ENCODE assay signal across 8 mouse cellular contexts in the genomic region with DNA sequence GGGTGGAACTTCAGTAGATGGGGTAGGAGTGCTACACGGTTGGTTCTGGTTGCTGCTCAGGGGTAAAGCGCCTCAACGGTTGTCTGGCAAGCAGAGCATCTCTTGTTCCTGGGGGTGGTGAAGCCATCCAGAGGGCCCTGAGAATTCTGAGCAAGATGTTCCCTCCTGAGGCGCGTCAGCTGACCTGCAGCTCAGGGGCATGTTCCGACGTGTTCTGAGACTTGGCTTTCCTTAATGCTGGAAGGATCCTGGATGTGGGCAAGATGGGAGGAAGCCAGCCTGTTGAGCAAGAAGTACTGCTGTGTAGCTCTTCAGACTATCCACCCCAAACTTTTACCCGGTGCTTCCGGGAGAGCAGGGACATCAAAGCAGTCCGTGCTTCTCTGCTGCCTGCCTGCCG. TPM values are rescaled to one million over a fixed set of nuclear protein-coding genes. Genes with fewer than 3 reads are reported as not detected.
A peak's percentile ranks its signal among the peaks of the same experiment; 100 is the strongest.
DNase-seq lines count a peak whose midpoint lies in the region; ATAC-seq and TF ChIP-seq lines count a peak whose summit lies in the region.
"Had no signal": no experiment of that assay in that cellular context is flagged by ENCODE, and none has a peak within 500 bp of the region (broad histone marks: within the 10 kb centered on the region; RNA-seq: fewer than 3 reads in every experiment).

No protein-coding gene starts in this region.

- H3K27ac ChIP-seq in hindbrain, embryonic 13.5 days: 0 out of 2 replicates have a peak overlapping the region, but pooled peaks have one; percentile 8
- H3K27ac ChIP-seq in hindbrain, embryonic 11.5 days (ENCODE audit: low read depth, low read length): no peak overlapping the region
- H3K27ac ChIP-seq in ES-Bruce4 (ENCODE audit: insufficient read depth, low read length): peak overlapping the region; percentile 64
- no peak overlapping the region for H3K27ac ChIP-seq in limb, embryonic 14.5 days (replicated peaks; ENCODE audit: low read depth, low read length)
- H3K27ac ChIP-seq: left cerebral cortex, adult 2 months had no signal

- H3K36me3 ChIP-seq in hindbrain, embryonic 13.5 days: peaks cover 35% of the 10 kb centered on the region
- no peaks in the 10 kb centered on the region for H3K36me3 ChIP-seq in hindbrain, embryonic 11.5 days (ENCODE audit: control insufficient read depth, insufficient read depth, low read length)
- H3K36me3 ChIP-seq in ES-Bruce4 (ENCODE audit: control insufficient read depth, insufficient read depth, low read length, poor library complexity, severe bottlenecking): peaks cover 10% of the 10 kb centered on the region
- H3K36me3 ChIP-seq in limb, embryonic 14.5 days (ENCODE audit: control insufficient read depth, insufficient read depth, low read length): peaks cover 50% of the 10 kb centered on the region

- H3K9ac ChIP-seq in hindbrain, embryonic 13.5 days: peak overlapping the region; percentile 39; the same call in 1 of the 2 replicates
- H3K9ac ChIP-seq in hindbrain, embryonic 11.5 days (ENCODE audit: low read depth, low read length): no peak overlapping the region
- H3K9ac ChIP-seq in ES-Bruce4 (ENCODE audit: low read depth, poor library complexity, severe bottlenecking): peak overlapping the region; percentile 77
- peak overlapping the region; percentile 36; the same call in 1 of the 2 replicates for H3K9ac ChIP-seq in limb, embryonic 14.5 days (ENCODE audit: low read depth, low read length, severe bottlenecking)

- WGBS in hindbrain, embryonic 13.5 days: 65% methylated on average over 11 of the region's 11 CpGs
- 66% methylated on average over 11 of the region's 11 CpGs for WGBS in hindbrain, embryonic 11.5 days
- 42% methylated on average over 11 of the region's 11 CpGs for WGBS in limb, embryonic 14.5 days

- H3K9me3 ChIP-seq in hindbrain, embryonic 13.5 days: no peaks in the 10 kb centered on the region
- no peaks in the 10 kb centered on the region for H3K9me3 ChIP-seq in hindbrain, embryonic 11.5 days (ENCODE audit: control insufficient read depth, low read length)
- no peaks in the 10 kb centered on the region for H3K9me3 ChIP-seq in ES-Bruce4 (replicated peaks; ENCODE audit: control insufficient read depth, insufficient read depth, low read length, poor library complexity, severe bottlenecking)
- H3K9me3 ChIP-seq in limb, embryonic 14.5 days (ENCODE audit: control insufficient read depth, low read length): no peaks in the 10 kb centered on the region

- no peak for DNase-seq in hindbrain, embryonic 11.5 days (ENCODE audit: low spot score)
- peak; percentile 18 for DNase-seq in adrenal gland, postnatal 25 days
- no peak for DNase-seq in limb, embryonic 14.5 days (ENCODE audit: low spot score)
- DNase-seq in layer of hippocampus, postnatal 25 days (ENCODE audit: extremely low spot score in 1 of 2, low spot score in 1 of 2): no peak

- peak overlapping the region; percentile 7; the same call in 1 of the 2 replicates for H3K4me3 ChIP-seq in hindbrain, embryonic 13.5 days
- no peak overlapping the region for H3K4me3 ChIP-seq in hindbrain, embryonic 11.5 days (ENCODE audit: low read depth, low read length)
- H3K4me3 ChIP-seq in ES-Bruce4 (ENCODE audit: low read depth, low read length): peak overlapping the region; percentile 60
- H3K4me3 ChIP-seq in limb, embryonic 14.5 days (replicated peaks; ENCODE audit: low read length): no peak overlapping the region
- H3K4me3 ChIP-seq: left cerebral cortex, adult 2 months had no signal

- H3K27me3 ChIP-seq in hindbrain, embryonic 13.5 days: no peaks in the 10 kb centered on the region
- no peaks in the 10 kb centered on the region for H3K27me3 ChIP-seq in hindbrain, embryonic 11.5 days (ENCODE audit: control insufficient read depth, insufficient read depth, low read length)
- no peaks in the 10 kb centered on the region for H3K27me3 ChIP-seq in ES-Bruce4 (ENCODE audit: control insufficient read depth, insufficient read depth, low read length, poor library complexity, severe bottlenecking)
- no peaks in the 10 kb centered on the region for H3K27me3 ChIP-seq in limb, embryonic 14.5 days (ENCODE audit: control insufficient read depth, insufficient read depth, low read length)

- TF ChIP-seq POLR2A in ES-Bruce4 (IDR thresholded peaks at IDR 0.05; ENCODE audit: insufficient read depth, low read length): no peak
- no peak for TF ChIP-seq POLR2A in limb, embryonic 14.5 days (IDR thresholded peaks at IDR 0.05; ENCODE audit: borderline replicate concordance, extremely low read depth, insufficient read depth, insufficient read length)

- TF ChIP-seq CTCF in ES-Bruce4 (IDR thresholded peaks at IDR 0.05; ENCODE audit: low read depth, low read length): no peak

- H3K4me2 ChIP-seq in hindbrain, embryonic 13.5 days: peak overlapping the region; percentile 25
- no peak overlapping the region for H3K4me2 ChIP-seq in hindbrain, embryonic 11.5 days (replicated peaks; ENCODE audit: low read depth, low read length)
- H3K4me2 ChIP-seq in limb, embryonic 14.5 days (replicated peaks; ENCODE audit: low read depth, low read length, severe bottlenecking): no peak overlapping the region

- no peak for ATAC-seq in hindbrain, embryonic 13.5 days (ENCODE audit: low FRiP score)
- ATAC-seq in hindbrain, embryonic 11.5 days (ENCODE audit: low FRiP score): no peak
- ATAC-seq in limb, embryonic 14.5 days (ENCODE audit: low FRiP score, low read depth): no peak
- no peak for ATAC-seq in megakaryocyte-erythroid progenitor cell, adult 5-6 weeks (replicated peaks; ENCODE audit: low FRiP score, low TSS enrichment, poor library complexity, severe bottlenecking)

- peak; percentile 87 for TF ChIP-seq EP300 in ES-Bruce4 (IDR thresholded peaks at IDR 0.05; ENCODE audit: insufficient read depth, low read depth, low read length)

- H3K4me1 ChIP-seq in hindbrain, embryonic 13.5 days (replicated peaks): peaks cover 92% of the 10 kb centered on the region
- peaks cover 14% of the 10 kb centered on the region for H3K4me1 ChIP-seq in hindbrain, embryonic 11.5 days (replicated peaks; ENCODE audit: control insufficient read depth, insufficient read depth, low read length)
- no peaks in the 10 kb centered on the region for H3K4me1 ChIP-seq in ES-Bruce4 (ENCODE audit: control insufficient read depth, insufficient read depth, low read length)
- H3K4me1 ChIP-seq in limb, embryonic 14.5 days (ENCODE audit: control insufficient read depth, insufficient read depth, low read length): peaks cover 42% of the 10 kb centered on the region

RNA-seq across cellular contexts. Expression of a gene that starts 6.2 kb away (rescaled TPM):
- polyA plus RNA-seq in hindbrain, embryonic 13.5 days (2015; fragmentation: Nextera tagmentation; extraction: Ambion mirVana): 47.3 and 52.6 TPM in 2 replicates
- 42.3 and 68.2 TPM in 2 replicates for polyA plus RNA-seq in hindbrain, embryonic 11.5 days (2014; fragmentation: Nextera tagmentation; extraction: Ambion mirVana)
- polyA plus RNA-seq in ES-Bruce4 (2011; ENCODE audit: insufficient read depth, insufficient read length, low read depth, missing spikeins): 289 and 308 TPM in 2 replicates
- 121 and 138 TPM in 2 replicates for total RNA-seq in adrenal gland, postnatal 25 days (2021)
- 221 and 237 TPM in 2 replicates for polyA plus RNA-seq in limb, embryonic 14.5 days (2012; rRNA removed)
- polyA plus RNA-seq in limb, embryonic 14.5 days (2014; fragmentation: Nextera tagmentation; extraction: Ambion mirVana): 40.4 and 50.4 TPM in 2 replicates
- 20.4 and 29.0 TPM in 2 replicates for total RNA-seq in megakaryocyte-erythroid progenitor cell, adult 5-6 weeks (2014; fragmentation: Nextera tagmentation)
- total RNA-seq in megakaryocyte-erythroid progenitor cell, adult 5-6 weeks (2017): 29.6 and 49.0 TPM in 2 replicates
- total RNA-seq in layer of hippocampus, postnatal 25 days (2021): 100 to 1,000 TPM; 154 to 180 TPM

Comparison
In these comparisons a context has a peak if more than half of its experiments do, and no peak if none do; other contexts are left out.
1. H3K27ac ChIP-seq: peak in hindbrain, embryonic 13.5 days (single experiment) and ES-Bruce4 (single experiment); none in hindbrain, embryonic 11.5 days (single experiment) and limb, embryonic 14.5 days (single experiment).
2. H3K4me3 ChIP-seq: peak in hindbrain, embryonic 13.5 days (single experiment) and ES-Bruce4 (single experiment); none in hindbrain, embryonic 11.5 days (single experiment) and limb, embryonic 14.5 days (single experiment).